Mouse (Mus musculus): Measurements from ENCODE around the gene D930020B18Rik. TPM values are rescaled to one million over a fixed set of nuclear protein-coding genes. Genes with fewer than 3 reads are reported as not detected.

The D930020B18Rik gene
- not detected in 2 replicates for polyA plus RNA-seq (2012)

GRCm38 (mm10) chr10:121641272-121642053 is at the start of gene D930020B18Rik:
Gene D930020B18Rik, plus strand, starts transcription at chr10:121641588.
- TF ChIP-seq GATA1 (IDR thresholded peaks at IDR 0.05; ENCODE audit: low read length) = no peak

- no peak for TF ChIP-seq GATA1 (IDR thresholded peaks at IDR 0.05; ENCODE audit: low read length)
Observed at GRCm38 (mm10) chr10:121596580-121596979, 44.8 kb upstream of the D930020B18Rik start.

- TF ChIP-seq GATA1 (IDR thresholded peaks at IDR 0.05; ENCODE audit: low read length) = no peak
Observed at GRCm38 (mm10) chr10:121601272-121601671, 40.1 kb upstream of the D930020B18Rik start.

- TF ChIP-seq GATA1 (IDR thresholded peaks at IDR 0.05; ENCODE audit: low read length) = no peak
Observed at GRCm38 (mm10) chr10:121603556-121603955, 37.8 kb upstream of the D930020B18Rik start.

GRCm38 (mm10) chr10:121604632-121605344 is 36.6 kb upstream of the D930020B18Rik start:
- no peak for TF ChIP-seq GATA1 (IDR thresholded peaks at IDR 0.05; ENCODE audit: low read length)

- no peak for TF ChIP-seq GATA1 (IDR thresholded peaks at IDR 0.05; ENCODE audit: low read length)
Observed at GRCm38 (mm10) chr10:121608177-121608576, 33.2 kb upstream of the D930020B18Rik start.

- no peak for TF ChIP-seq GATA1 (IDR thresholded peaks at IDR 0.05; ENCODE audit: low read length)
Observed at GRCm38 (mm10) chr10:121611587-121611986, 29.8 kb upstream of the D930020B18Rik start.

- TF ChIP-seq GATA1 (IDR thresholded peaks at IDR 0.05; ENCODE audit: low read length) = no peak
Observed at GRCm38 (mm10) chr10:121612448-121612847, 28.9 kb upstream of the D930020B18Rik start.

GRCm38 (mm10) chr10:121613570-121613969 is 27.8 kb upstream of the D930020B18Rik start:
- TF ChIP-seq GATA1 (IDR thresholded peaks at IDR 0.05; ENCODE audit: low read length) = no peak

- TF ChIP-seq GATA1 (IDR thresholded peaks at IDR 0.05; ENCODE audit: low read length) = no peak
Observed at GRCm38 (mm10) chr10:121615146-121615870, 26.1 kb upstream of the D930020B18Rik start.

GRCm38 (mm10) chr10:121615935-121616334 is 25.5 kb upstream of the D930020B18Rik start:
- no peak for TF ChIP-seq GATA1 (IDR thresholded peaks at IDR 0.05; ENCODE audit: low read length)

- TF ChIP-seq GATA1 (IDR thresholded peaks at IDR 0.05; ENCODE audit: low read length) = no peak
Observed at GRCm38 (mm10) chr10:121622431-121622830, 19.0 kb upstream of the D930020B18Rik start.

GRCm38 (mm10) chr10:121623670-121624069 is 17.7 kb upstream of the D930020B18Rik start:
- no peak for TF ChIP-seq GATA1 (IDR thresholded peaks at IDR 0.05; ENCODE audit: low read length)

- no peak for TF ChIP-seq GATA1 (IDR thresholded peaks at IDR 0.05; ENCODE audit: low read length)
Observed at GRCm38 (mm10) chr10:121625006-121625405, 16.4 kb upstream of the D930020B18Rik start.

- no peak for TF ChIP-seq GATA1 (IDR thresholded peaks at IDR 0.05; ENCODE audit: low read length)
Observed at GRCm38 (mm10) chr10:121625407-121626185, 15.8 kb upstream of the D930020B18Rik start.
